32 mouse cellular contexts compared by ENCODE assay signal in the genomic region with DNA sequence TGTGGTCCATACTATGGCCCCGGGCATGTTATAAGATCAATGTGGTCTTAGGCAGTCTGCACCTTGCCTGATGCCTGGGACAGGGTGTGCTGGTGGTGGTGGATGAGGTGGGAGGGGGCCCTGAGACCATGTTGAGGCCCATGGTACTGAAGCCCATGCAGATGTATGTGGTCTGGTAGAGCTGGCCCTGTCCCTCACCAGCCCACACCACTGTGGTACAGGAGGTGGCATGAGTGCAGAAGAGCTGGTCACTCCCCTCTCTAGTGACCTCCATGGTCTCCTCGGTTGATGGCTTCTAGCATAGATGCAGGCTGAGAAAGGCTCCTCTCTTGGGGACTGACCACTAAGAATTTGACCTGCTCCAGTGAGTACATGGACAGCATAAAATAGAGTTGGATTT. TPM values are rescaled to one million over a fixed set of nuclear protein-coding genes. Genes with fewer than 3 reads are reported as not detected.
A peak's percentile ranks its signal among the peaks of the same experiment; 100 is the strongest.
DNase-seq lines count a peak whose midpoint lies in the region; ATAC-seq lines count a peak whose summit lies in the region.
"Had no signal": no experiment of that assay in that cellular context is flagged by ENCODE, and none has a peak within 500 bp of the region (broad histone marks: within the 10 kb centered on the region; RNA-seq: fewer than 3 reads in every experiment).

No protein-coding gene starts in this region.

- no peaks in the 10 kb centered on the region for H3K9me3 ChIP-seq in forebrain, embryonic 13.5 days (replicated peaks)
- no peaks in the 10 kb centered on the region for H3K9me3 ChIP-seq in forebrain, embryonic 15.5 days
- H3K9me3 ChIP-seq in kidney, embryonic 14.5 days (ENCODE audit: control insufficient read depth, low read length), result 0 out of 2 replicates have a peak, but pooled peaks cover 2% of the 10 kb centered on the region
- H3K9me3 ChIP-seq in midbrain, embryonic 12.5 days, result no peaks in the 10 kb centered on the region
- H3K9me3 ChIP-seq in midbrain, embryonic 15.5 days, result no peaks in the 10 kb centered on the region
- H3K9me3 ChIP-seq: heart, embryonic 10.5 days; intestine, embryonic 15.5 days had no signal

- no peaks in the 10 kb centered on the region for H3K27me3 ChIP-seq in forebrain, embryonic 13.5 days
- no peaks in the 10 kb centered on the region for H3K27me3 ChIP-seq in forebrain, embryonic 15.5 days
- H3K27me3 ChIP-seq in kidney, embryonic 14.5 days (ENCODE audit: control insufficient read depth, insufficient read depth, low read length), result no peaks in the 10 kb centered on the region
- no peaks in the 10 kb centered on the region; the same call in 1 of the 2 replicates for H3K27me3 ChIP-seq in midbrain, embryonic 12.5 days
- no peaks in the 10 kb centered on the region for H3K27me3 ChIP-seq in midbrain, embryonic 15.5 days (replicated peaks)
- H3K27me3 ChIP-seq: intestine, embryonic 15.5 days had no signal

- no peaks in the 10 kb centered on the region for H3K4me1 ChIP-seq in forebrain, embryonic 13.5 days
- H3K4me1 ChIP-seq in forebrain, embryonic 15.5 days, result no peaks in the 10 kb centered on the region
- H3K4me1 ChIP-seq in kidney, embryonic 14.5 days (ENCODE audit: control insufficient read depth, insufficient read depth, low read length), result no peaks in the 10 kb centered on the region
- H3K4me1 ChIP-seq in midbrain, embryonic 12.5 days, result no peaks in the 10 kb centered on the region
- no peaks in the 10 kb centered on the region for H3K4me1 ChIP-seq in midbrain, embryonic 15.5 days
- H3K4me1 ChIP-seq: heart, embryonic 10.5 days; intestine, embryonic 15.5 days had no signal

- no peak overlapping the region for H3K9ac ChIP-seq in forebrain, embryonic 13.5 days
- H3K9ac ChIP-seq in forebrain, embryonic 15.5 days (replicated peaks), result no peak overlapping the region
- H3K9ac ChIP-seq in kidney, embryonic 14.5 days (ENCODE audit: low read depth, low read length), result no peak overlapping the region
- H3K9ac ChIP-seq in midbrain, embryonic 12.5 days (replicated peaks), result no peak overlapping the region
- no peak overlapping the region for H3K9ac ChIP-seq in midbrain, embryonic 15.5 days
- H3K9ac ChIP-seq: intestine, embryonic 15.5 days had no signal

- 0 out of 2 replicates have a peak, but pooled peaks have one; percentile 33 for ATAC-seq in forebrain, embryonic 13.5 days
- ATAC-seq in forebrain, embryonic 15.5 days (replicated peaks), result no peak; the same call in 1 of the 2 replicates
- ATAC-seq in kidney, embryonic 14.5 days (ENCODE audit: low FRiP score, low TSS enrichment), result peak; percentile 57; the same call in 1 of the 2 replicates
- ATAC-seq in midbrain, embryonic 12.5 days (ENCODE audit: low FRiP score, low read depth), result peak; percentile 41; the same call in 1 of the 2 replicates
- no peak for ATAC-seq in midbrain, embryonic 15.5 days (replicated peaks)
- peak; percentile 22; the same call in 1 of the 2 replicates for ATAC-seq in granulocyte monocyte progenitor cell, adult 5-6 weeks (replicated peaks; ENCODE audit: poor library complexity, severe bottlenecking)
- ATAC-seq: CD4-positive, CD25-positive, alpha-beta regulatory T cell, adult 4 months; intestine, embryonic 15.5 days had no signal

- DNase-seq in kidney, adult 9 months, result no peak
- DNase-seq: adrenal gland, postnatal 25 days; cerebellum, adult 8-10 months; cerebellum, postnatal 36 days; embryo, embryonic 11 days; heart, postnatal 10 days; left cerebral cortex, postnatal 4 days; lung, postnatal 4 days; right cerebral cortex, postnatal 14 days; thymus, postnatal 14 days had no signal

- no peak overlapping the region for H3K4me3 ChIP-seq in forebrain, embryonic 13.5 days
- H3K4me3 ChIP-seq in forebrain, embryonic 15.5 days, result no peak overlapping the region
- H3K4me3 ChIP-seq in kidney, embryonic 14.5 days (ENCODE audit: low read length), result no peak overlapping the region
- H3K4me3 ChIP-seq in midbrain, embryonic 12.5 days, result no peak overlapping the region
- no peak overlapping the region for H3K4me3 ChIP-seq in midbrain, embryonic 15.5 days
- H3K4me3 ChIP-seq: intestine, embryonic 15.5 days had no signal

- H3K27ac ChIP-seq in forebrain, embryonic 13.5 days, result no peak overlapping the region
- no peak overlapping the region for H3K27ac ChIP-seq in forebrain, embryonic 15.5 days (replicated peaks)
- no peak overlapping the region for H3K27ac ChIP-seq in kidney, embryonic 14.5 days (ENCODE audit: low read depth, low read length)
- H3K27ac ChIP-seq in midbrain, embryonic 12.5 days (replicated peaks), result no peak overlapping the region
- no peak overlapping the region for H3K27ac ChIP-seq in midbrain, embryonic 15.5 days
- H3K27ac ChIP-seq: heart, embryonic 10.5 days; intestine, embryonic 15.5 days; kidney, postnatal 0 days; stomach, postnatal 0 days had no signal

- H3K4me2 ChIP-seq in forebrain, embryonic 13.5 days, result no peak overlapping the region
- no peak overlapping the region for H3K4me2 ChIP-seq in forebrain, embryonic 15.5 days (replicated peaks)
- H3K4me2 ChIP-seq in kidney, embryonic 14.5 days (replicated peaks; ENCODE audit: low read depth, low read length), result no peak overlapping the region
- no peak overlapping the region for H3K4me2 ChIP-seq in midbrain, embryonic 12.5 days (replicated peaks)
- H3K4me2 ChIP-seq in midbrain, embryonic 15.5 days, result no peak overlapping the region

- 89% methylated on average over 2 of the region's 2 CpGs for WGBS in forebrain, embryonic 13.5 days
- 89% methylated on average over 2 of the region's 2 CpGs for WGBS in forebrain, embryonic 15.5 days
- 87% methylated on average over 2 of the region's 2 CpGs for WGBS in kidney, embryonic 14.5 days
- WGBS in midbrain, embryonic 12.5 days, result 91% methylated on average over 2 of the region's 2 CpGs
- 89% methylated on average over 2 of the region's 2 CpGs for WGBS in midbrain, embryonic 15.5 days

- H3K36me3 ChIP-seq in forebrain, embryonic 13.5 days (ENCODE audit: poor library complexity, severe bottlenecking), result no peaks in the 10 kb centered on the region
- no peaks in the 10 kb centered on the region for H3K36me3 ChIP-seq in forebrain, embryonic 15.5 days
- H3K36me3 ChIP-seq in kidney, embryonic 14.5 days (ENCODE audit: control insufficient read depth, insufficient read depth, low read length), result no peaks in the 10 kb centered on the region
- H3K36me3 ChIP-seq in midbrain, embryonic 12.5 days, result no peaks in the 10 kb centered on the region
- H3K36me3 ChIP-seq in midbrain, embryonic 15.5 days (replicated peaks), result no peaks in the 10 kb centered on the region
- H3K36me3 ChIP-seq: heart, embryonic 10.5 days; intestine, embryonic 15.5 days had no signal

RNA-seq across cellular contexts. Expression of gene Thumpd1, which starts 18.3 kb away (rescaled TPM):
- 75.2 and 83.8 TPM in 2 replicates for polyA plus RNA-seq in forebrain, embryonic 13.5 days (2015; fragmentation: Nextera tagmentation; extraction: Ambion mirVana)
- 90.6 and 91.1 TPM in 2 replicates for polyA plus RNA-seq in forebrain, embryonic 15.5 days (2015; fragmentation: Nextera tagmentation; extraction: Ambion mirVana)
- polyA plus RNA-seq in kidney, embryonic 14.5 days (2014; fragmentation: Nextera tagmentation; extraction: Ambion mirVana), result 55.0 and 89.8 TPM in 2 replicates
- 90.7 and 91.2 TPM in 2 replicates for polyA plus RNA-seq in midbrain, embryonic 12.5 days (2016; fragmentation: Nextera tagmentation; extraction: Ambion mirVana)
- 88.2 and 90.3 TPM in 2 replicates for polyA plus RNA-seq in midbrain, embryonic 15.5 days (2015; fragmentation: Nextera tagmentation; extraction: Ambion mirVana)
- total RNA-seq in granulocyte monocyte progenitor cell, adult 5-6 weeks (2014; fragmentation: Nextera tagmentation), result 35.8 and 47.8 TPM in 2 replicates
- total RNA-seq in granulocyte monocyte progenitor cell, adult 5-6 weeks (2017), result 102 and 109 TPM in 2 replicates

RNA-seq across cellular contexts. Expression of gene Acsm3, which starts 21.8 kb away (rescaled TPM):
- polyA plus RNA-seq in forebrain, embryonic 13.5 days (2015; fragmentation: Nextera tagmentation; extraction: Ambion mirVana), result 0.10 and 0.16 TPM in 2 replicates
- polyA plus RNA-seq in forebrain, embryonic 15.5 days (2015; fragmentation: Nextera tagmentation; extraction: Ambion mirVana), result 0.18 TPM in 2 replicates
- polyA plus RNA-seq in kidney, embryonic 14.5 days (2014; fragmentation: Nextera tagmentation; extraction: Ambion mirVana), result 0.16 and 0.74 TPM in 2 replicates
- 0.14 and 0.17 TPM in 2 replicates for polyA plus RNA-seq in midbrain, embryonic 12.5 days (2016; fragmentation: Nextera tagmentation; extraction: Ambion mirVana)
- polyA plus RNA-seq in midbrain, embryonic 15.5 days (2015; fragmentation: Nextera tagmentation; extraction: Ambion mirVana), result not detected in 2 replicates
- total RNA-seq in granulocyte monocyte progenitor cell, adult 5-6 weeks (2014; fragmentation: Nextera tagmentation), result not detected in 2 replicates
- 0.13 TPM in 1 of 2 replicates, not detected in the other for total RNA-seq in granulocyte monocyte progenitor cell, adult 5-6 weeks (2017)
- total RNA-seq: layer of hippocampus, postnatal 14 days; left cerebral cortex, adult 8-10 months; left cerebral cortex, postnatal 4 days had no signal
- polyA plus RNA-seq: hindbrain, embryonic 16.5 days had no signal

RNA-seq across cellular contexts. Expression of gene Acsm4, which starts 49.1 kb away (rescaled TPM):
- not detected in 2 replicates for polyA plus RNA-seq in forebrain, embryonic 13.5 days (2015; fragmentation: Nextera tagmentation; extraction: Ambion mirVana)
- polyA plus RNA-seq in forebrain, embryonic 15.5 days (2015; fragmentation: Nextera tagmentation; extraction: Ambion mirVana), result not detected in 2 replicates
- not detected in 2 replicates for polyA plus RNA-seq in kidney, embryonic 14.5 days (2014; fragmentation: Nextera tagmentation; extraction: Ambion mirVana)
- not detected in 2 replicates for polyA plus RNA-seq in midbrain, embryonic 12.5 days (2016; fragmentation: Nextera tagmentation; extraction: Ambion mirVana)
- polyA plus RNA-seq in midbrain, embryonic 15.5 days (2015; fragmentation: Nextera tagmentation; extraction: Ambion mirVana), result not detected in 2 replicates
- total RNA-seq in granulocyte monocyte progenitor cell, adult 5-6 weeks (2014; fragmentation: Nextera tagmentation), result not detected in 2 replicates
- not detected in 2 replicates for total RNA-seq in granulocyte monocyte progenitor cell, adult 5-6 weeks (2017)
- total RNA-seq: adrenal gland, postnatal 25 days; gastrocnemius, adult 8-10 months; heart, postnatal 10 days; layer of hippocampus, postnatal 14 days; left cerebral cortex, postnatal 4 days; liver, adult 2 months; monocyte, adult 5-6 weeks had no signal
- polyA plus RNA-seq: brain, embryonic 14.5 days; CD4-positive, CD25-positive, alpha-beta regulatory T cell, adult 4 months; gonadal fat pad, adult 2 months; heart, embryonic 10.5 days; hindbrain, embryonic 16.5 days; intestine, embryonic 15.5 days; kidney, postnatal 0 days; liver, adult 2 months; liver, embryonic 16.5 days; lung, embryonic 16.5 days; neural tube, embryonic 11.5 days; stomach, postnatal 0 days had no signal

RNA-seq across cellular contexts. Expression of gene Rexo5, which starts 54.9 kb away (rescaled TPM):
- 19.6 and 21.0 TPM in 2 replicates for polyA plus RNA-seq in forebrain, embryonic 13.5 days (2015; fragmentation: Nextera tagmentation; extraction: Ambion mirVana)
- polyA plus RNA-seq in forebrain, embryonic 15.5 days (2015; fragmentation: Nextera tagmentation; extraction: Ambion mirVana), result 13.0 and 13.8 TPM in 2 replicates
- polyA plus RNA-seq in kidney, embryonic 14.5 days (2014; fragmentation: Nextera tagmentation; extraction: Ambion mirVana), result 22.9 and 30.6 TPM in 2 replicates
- 21.9 and 27.6 TPM in 2 replicates for polyA plus RNA-seq in midbrain, embryonic 12.5 days (2016; fragmentation: Nextera tagmentation; extraction: Ambion mirVana)
- 10.1 and 10.8 TPM in 2 replicates for polyA plus RNA-seq in midbrain, embryonic 15.5 days (2015; fragmentation: Nextera tagmentation; extraction: Ambion mirVana)
- 7.8 and 20.6 TPM in 2 replicates for total RNA-seq in granulocyte monocyte progenitor cell, adult 5-6 weeks (2014; fragmentation: Nextera tagmentation)
- 33.2 and 52.4 TPM in 2 replicates for total RNA-seq in granulocyte monocyte progenitor cell, adult 5-6 weeks (2017)

RNA-seq across cellular contexts. Expression of gene Eri2, which starts 55.0 kb away (rescaled TPM):
- polyA plus RNA-seq in forebrain, embryonic 13.5 days (2015; fragmentation: Nextera tagmentation; extraction: Ambion mirVana), result 28.3 and 30.4 TPM in 2 replicates
- 22.2 and 22.5 TPM in 2 replicates for polyA plus RNA-seq in forebrain, embryonic 15.5 days (2015; fragmentation: Nextera tagmentation; extraction: Ambion mirVana)
- 23.8 and 31.7 TPM in 2 replicates for polyA plus RNA-seq in kidney, embryonic 14.5 days (2014; fragmentation: Nextera tagmentation; extraction: Ambion mirVana)
- polyA plus RNA-seq in midbrain, embryonic 12.5 days (2016; fragmentation: Nextera tagmentation; extraction: Ambion mirVana), result 32.9 and 36.6 TPM in 2 replicates
- 15.2 and 16.3 TPM in 2 replicates for polyA plus RNA-seq in midbrain, embryonic 15.5 days (2015; fragmentation: Nextera tagmentation; extraction: Ambion mirVana)
- total RNA-seq in granulocyte monocyte progenitor cell, adult 5-6 weeks (2014; fragmentation: Nextera tagmentation), result 7.7 and 12.2 TPM in 2 replicates
- total RNA-seq in granulocyte monocyte progenitor cell, adult 5-6 weeks (2017), result 15.0 and 16.5 TPM in 2 replicates

Comparison
In these comparisons a context has a peak if more than half of its experiments do, and no peak if none do; other contexts are left out.
1. ATAC-seq: peak in forebrain, embryonic 13.5 days (single experiment), kidney, embryonic 14.5 days (single experiment), midbrain, embryonic 12.5 days (single experiment) and granulocyte monocyte progenitor cell, adult 5-6 weeks (single experiment); none in forebrain, embryonic 15.5 days (single experiment) and midbrain, embryonic 15.5 days (single experiment).